Mouse (Mus musculus) olfactory bulb, adult 2 months (tissue): ENCODE measurements at regions not wholly inside any gene's neighbourhood (a gene's known extent, or its start where the extent isn't known, plus 50 kb on each side); places are given as distances from the start of the nearest gene placed in this dataset.

ENCODE experiments used
- H3K27ac ChIP-seq: fragments of 200-500 bp; 2 replicates; pipeline ENCODE4 v1.5.1; 2012; ENCODE audit warnings: low read depth, low read length; ENCODE audit not compliant: insufficient read depth
- H3K4me1 ChIP-seq: fragments of 200-500 bp; 2 replicates; pipeline ENCODE4 v1.6.1; 2012; ENCODE audit warnings: low read length; ENCODE audit not compliant: control insufficient read depth, insufficient read depth
- H3K4me3 ChIP-seq: fragments of 200-500 bp; 2 replicates; pipeline ENCODE4 v1.5.1; 2012; ENCODE audit warnings: mild to moderate bottlenecking, low read depth, low read length, moderate library complexity; ENCODE audit not compliant: insufficient read depth
- CTCF ChIP-seq: fragments of 200-500 bp; IDR thresholded peaks from 2 replicates; pipeline ENCODE4 v1.5.1; 2012; ENCODE audit warnings: low read depth, mild to moderate bottlenecking, low read length, moderate library complexity; ENCODE audit not compliant: insufficient read depth
- POLR2A ChIP-seq: fragments of 200-500 bp; IDR thresholded peaks from 2 replicates; pipeline ENCODE4 v1.6.1; 2012; ENCODE audit warnings: mild to moderate bottlenecking, low read depth, low read length, moderate library complexity; ENCODE audit not compliant: insufficient read depth
- WGBS: fragments of 180-500 bp; shearing (Covaris S2); methylation state at CpG from one replicate; pipeline ENCODE4 v1.1.7; 2018; 5-methylcytosine and 5-hydroxymethylcytosine counted together

DNA sequence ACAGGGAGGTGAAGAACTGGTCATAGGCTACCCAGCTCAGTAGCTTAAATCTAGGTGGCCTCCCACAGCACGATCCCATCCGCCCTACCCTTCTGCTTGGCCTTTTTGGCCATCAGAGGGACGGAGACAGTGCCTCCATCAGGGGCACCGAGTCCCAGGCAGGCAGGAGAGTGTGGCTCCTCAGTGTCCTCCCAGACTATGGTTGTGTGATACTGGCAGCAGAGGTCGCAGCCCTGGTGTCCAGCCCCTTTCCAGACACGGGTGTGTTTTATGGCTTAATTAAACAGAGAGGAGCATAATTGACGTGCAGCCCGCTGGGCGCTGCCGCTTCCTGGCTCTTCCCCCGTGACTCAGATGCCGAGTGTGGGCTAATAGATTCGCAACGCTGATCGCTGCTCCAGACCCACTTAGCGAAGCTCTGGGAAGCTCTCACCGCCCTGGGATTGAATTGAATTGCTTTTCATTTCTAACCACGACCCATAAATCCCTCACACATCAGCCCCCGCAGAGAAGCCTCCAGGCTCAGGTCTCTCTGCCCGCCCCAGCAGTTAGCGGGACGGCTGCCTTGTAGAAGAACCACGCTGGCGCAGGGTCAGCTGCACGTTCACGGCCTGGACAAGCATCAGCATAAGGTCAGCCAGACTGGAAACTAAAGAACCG lies 126.9 kb downstream of the Plxna1 start:
- 12% methylated on average over 27 of the region's 27 CpGs for WGBS
- TF ChIP-seq POLR2A (no peak), CTCF (no peak)
- Histone ChIP-seq H3K27ac (no peak overlapping the region), H3K4me3 (peak overlapping the region; percentile 21), H3K4me1 (peaks cover 39% of the 10 kb centered on the region)

DNA sequence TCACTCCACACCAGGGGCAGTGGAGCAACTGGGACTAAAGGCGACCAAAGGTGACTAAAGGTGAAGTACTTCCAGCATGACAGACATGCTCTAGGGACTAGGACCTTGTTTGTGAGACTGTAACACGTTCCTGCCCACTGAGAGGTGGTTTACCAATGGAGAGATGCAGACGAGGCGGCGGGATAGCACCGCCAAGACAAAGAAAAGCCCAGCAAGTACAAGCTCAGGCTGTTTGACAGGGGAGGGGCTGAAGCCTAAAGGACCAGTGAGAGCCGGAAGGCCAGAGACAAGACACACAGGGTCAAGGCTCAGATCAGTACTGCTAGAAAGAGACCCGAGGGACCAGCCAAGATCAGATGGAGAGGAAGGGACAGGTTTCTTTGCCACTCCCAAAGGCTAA lies 126.2 kb downstream of the Plxna1 start:
- no peak for TF ChIP-seq CTCF
- TF ChIP-seq POLR2A, result no peak
- H3K4me3 ChIP-seq, result no peak overlapping the region
- peaks cover 39% of the 10 kb centered on the region for H3K4me1 ChIP-seq
- 60% methylated on average over 8 of the region's 8 CpGs for whole genome bisulfite sequencing
- H3K27ac ChIP-seq, result no peak overlapping the region

DNA sequence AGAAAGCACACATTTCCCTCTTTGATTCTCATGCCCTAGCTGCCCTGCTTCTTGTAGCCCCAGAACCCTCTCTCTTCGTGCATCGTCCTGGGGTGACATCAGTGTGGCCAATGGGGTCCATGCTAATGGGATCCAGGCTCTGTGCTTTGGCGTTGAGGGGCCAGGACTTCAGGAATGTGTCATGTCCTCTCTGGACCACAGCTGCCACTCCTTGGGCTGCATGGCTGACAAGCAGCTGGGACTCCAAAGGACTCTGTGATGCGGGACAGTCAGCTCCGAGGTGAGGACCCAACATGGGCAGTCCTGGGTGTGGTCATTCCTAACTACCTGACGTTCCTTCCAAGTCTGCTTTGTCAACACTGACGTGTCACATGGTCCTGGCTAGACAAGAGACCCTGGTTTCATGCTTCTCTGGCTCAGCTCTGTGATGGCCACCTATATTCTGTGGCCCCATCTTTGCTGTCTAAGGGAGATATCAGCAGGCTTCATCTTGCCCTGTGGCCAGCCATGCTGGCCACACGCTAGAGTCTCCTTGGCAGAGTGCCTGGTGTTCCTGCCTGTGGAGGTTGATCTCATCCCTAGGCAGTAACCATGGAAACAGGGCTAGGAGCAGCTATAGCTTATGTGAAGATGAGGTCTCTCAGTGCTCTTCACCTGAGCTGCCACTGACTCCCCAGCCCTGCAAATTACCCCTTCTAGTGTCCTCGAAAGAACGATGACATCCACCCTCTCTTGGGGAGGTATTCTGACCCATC lies 125.4 kb downstream of the Plxna1 start:
- TF ChIP-seq POLR2A (no peak), CTCF (no peak)
- 74% methylated on average over 10 of the region's 10 CpGs for WGBS
- H3K4me3 ChIP-seq, result no peak overlapping the region
- no peak overlapping the region for H3K27ac ChIP-seq
- peaks cover 39% of the 10 kb centered on the region for H3K4me1 ChIP-seq

DNA sequence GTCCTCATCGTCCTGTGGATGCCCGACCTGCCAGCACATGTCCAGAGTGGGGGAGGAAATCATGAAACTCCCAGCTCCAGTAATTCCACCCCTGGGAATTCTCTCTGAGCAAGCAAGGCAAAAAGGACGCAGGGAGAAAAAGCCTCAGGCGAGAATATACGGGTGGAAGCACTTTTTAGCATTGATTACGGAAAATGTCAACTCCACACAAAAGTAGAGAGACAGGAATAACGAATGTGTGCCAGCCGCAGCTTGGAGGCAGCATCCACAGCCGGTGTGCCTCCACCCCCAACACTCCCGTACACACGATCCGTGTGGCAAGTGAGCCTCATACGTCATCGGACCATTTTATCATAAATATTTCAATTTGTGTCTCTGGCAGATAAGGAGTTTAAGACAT lies 123.5 kb downstream of the Plxna1 start:
- Histone ChIP-seq H3K4me3 (no peak overlapping the region), H3K27ac (no peak overlapping the region), H3K4me1 (peaks cover 42% of the 10 kb centered on the region)
- 44% methylated on average over 14 of the region's 14 CpGs for WGBS
- TF ChIP-seq CTCF, result no peak

DNA sequence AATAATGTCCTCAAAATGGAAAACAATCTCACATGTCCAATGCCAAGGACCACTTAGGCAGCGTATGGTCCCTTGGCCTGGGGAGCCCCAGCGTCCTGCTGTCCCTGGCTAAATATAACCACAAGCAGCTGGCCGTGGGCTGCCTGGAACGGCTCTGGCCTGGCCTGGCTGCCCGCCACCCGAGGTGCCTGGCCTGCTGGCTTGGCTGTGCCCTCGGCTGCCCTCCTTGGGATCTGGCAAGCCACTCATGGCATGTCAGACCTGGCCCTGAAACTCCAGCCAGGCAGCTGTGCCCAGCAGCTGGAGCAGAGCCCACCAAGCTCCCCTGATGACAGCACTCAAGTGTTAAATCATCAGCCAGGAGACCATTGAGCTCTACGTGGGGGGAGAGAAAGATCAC lies 122.9 kb downstream of the Plxna1 start:
- Histone ChIP-seq H3K4me3 (no peak overlapping the region), H3K27ac (no peak overlapping the region), H3K4me1 (peaks cover 42% of the 10 kb centered on the region)
- TF ChIP-seq CTCF (no peak), POLR2A (no peak)
- WGBS, result 34% methylated on average over 8 of the region's 8 CpGs

DNA sequence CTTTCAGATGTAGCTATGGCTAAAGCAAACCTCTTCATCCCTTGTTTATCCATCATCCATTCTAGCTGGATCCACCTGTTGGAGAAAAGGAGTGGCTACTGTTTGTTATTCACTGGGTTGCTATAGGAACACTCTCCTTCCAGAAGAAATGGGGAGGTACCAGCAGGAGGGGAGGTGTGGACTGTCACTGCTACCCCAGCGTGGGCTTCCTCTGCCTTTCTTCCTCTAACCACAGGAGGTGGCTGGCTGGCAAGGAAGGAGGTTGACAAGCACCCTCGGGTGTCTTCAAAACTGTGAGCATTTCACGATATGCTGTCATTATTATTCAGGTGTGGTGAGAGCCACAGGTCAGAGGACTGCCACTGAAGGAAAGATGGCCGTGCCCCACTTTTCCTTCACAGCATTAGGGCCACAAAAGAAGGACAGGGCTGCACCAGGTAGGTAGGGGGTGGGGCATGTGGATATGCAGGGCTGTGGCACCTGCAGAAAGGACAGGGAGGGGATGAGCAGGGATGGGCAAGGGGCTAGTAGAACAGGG lies 122.2 kb downstream of the Plxna1 start:
- Histone ChIP-seq H3K27ac (no peak overlapping the region), H3K4me1 (peaks cover 47% of the 10 kb centered on the region), H3K4me3 (no peak overlapping the region)
- 31% methylated on average over 4 of the region's 4 CpGs for WGBS
- TF ChIP-seq CTCF (no peak), POLR2A (no peak)

DNA sequence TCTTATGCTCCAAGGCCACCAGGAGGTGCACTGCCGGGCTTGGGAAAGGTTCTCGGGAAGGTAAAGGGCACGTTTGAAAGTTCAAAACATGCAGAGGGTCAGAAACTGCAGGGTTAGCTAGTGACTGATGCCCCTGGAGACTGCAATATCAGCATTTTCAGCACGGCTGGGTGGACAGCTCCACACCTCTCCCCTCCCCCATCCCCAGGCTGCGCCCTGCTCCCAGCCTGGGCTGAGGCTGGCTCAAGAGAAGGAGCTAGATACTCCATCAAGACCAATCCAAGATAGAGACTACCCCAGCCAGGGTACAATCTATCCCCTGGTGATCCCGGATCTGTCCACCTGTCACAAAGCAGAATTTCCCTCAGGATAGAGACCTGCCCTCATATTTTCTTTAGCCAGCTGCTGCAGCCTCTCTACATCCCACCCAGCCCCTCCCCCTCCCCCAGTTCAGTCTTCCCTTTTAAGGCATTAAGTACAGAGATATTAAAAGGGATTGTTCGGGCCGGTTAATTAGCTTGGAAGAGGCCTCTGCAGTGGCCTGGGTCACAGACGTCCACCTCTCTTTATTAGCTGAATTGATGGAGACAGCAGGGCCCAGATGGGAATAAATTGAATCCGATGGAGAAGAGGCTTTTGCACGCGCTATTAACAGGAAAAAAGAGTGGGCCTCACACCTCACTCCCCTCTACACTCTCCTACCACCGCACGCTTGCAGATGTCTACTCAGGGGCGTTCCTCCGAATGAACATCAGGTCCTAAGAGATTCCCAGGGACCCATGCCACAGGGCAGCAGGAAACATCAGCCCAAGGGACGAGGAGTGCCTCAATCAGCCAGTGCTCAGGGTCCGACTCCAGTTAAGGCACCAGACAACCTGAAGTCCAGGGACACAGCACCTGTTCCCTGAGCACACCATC lies 119.8 kb downstream of the Plxna1 start:
- 61% methylated on average over 18 of the region's 18 CpGs for WGBS
- no peak for TF ChIP-seq CTCF
- TF ChIP-seq POLR2A, result no peak

DNA sequence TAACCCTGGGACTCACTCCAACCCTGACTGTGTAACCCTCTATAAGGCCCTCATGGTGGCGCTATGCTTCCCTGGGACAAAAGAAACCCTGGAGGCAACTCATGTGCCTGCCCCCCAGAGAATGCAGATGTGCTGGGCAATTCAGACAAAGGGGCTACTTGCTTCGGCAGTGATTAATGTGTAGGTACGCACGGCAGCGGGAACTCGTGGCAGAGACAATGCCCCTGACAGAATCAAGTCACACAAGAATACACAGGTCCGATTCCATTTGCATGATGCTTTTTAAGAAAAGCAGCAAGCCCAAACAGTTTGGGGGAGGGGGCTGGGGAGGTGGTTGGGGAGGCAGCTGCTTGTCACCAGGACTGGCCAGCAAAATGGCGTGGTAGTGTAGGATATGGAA lies 116.9 kb downstream of the Plxna1 start:
- H3K27ac ChIP-seq, result no peak overlapping the region
- peaks cover 10% of the 10 kb centered on the region for H3K4me1 ChIP-seq
- no peak overlapping the region for H3K4me3 ChIP-seq
- WGBS, result 64% methylated on average over 8 of the region's 8 CpGs
- TF ChIP-seq POLR2A (no peak), CTCF (no peak)

More for the DNA sequence above, 119.8 kb downstream of the Plxna1 start:
- no peak overlapping the region for H3K4me3 ChIP-seq
- no peak overlapping the region for H3K27ac ChIP-seq
- H3K4me1 ChIP-seq, result peaks cover 25% of the 10 kb centered on the region
